Mouse (Mus musculus): ENCODE results near the gene Syt13. TPM values are rescaled to one million over a fixed set of nuclear protein-coding genes. Genes with fewer than 3 reads are reported as not detected.
A peak's percentile ranks its signal among the peaks of the same experiment; 100 is the strongest.

Syt13 gene
- polyA plus RNA-seq, 1 experiment from 2014 or later = 21.8 TPM

DNA sequence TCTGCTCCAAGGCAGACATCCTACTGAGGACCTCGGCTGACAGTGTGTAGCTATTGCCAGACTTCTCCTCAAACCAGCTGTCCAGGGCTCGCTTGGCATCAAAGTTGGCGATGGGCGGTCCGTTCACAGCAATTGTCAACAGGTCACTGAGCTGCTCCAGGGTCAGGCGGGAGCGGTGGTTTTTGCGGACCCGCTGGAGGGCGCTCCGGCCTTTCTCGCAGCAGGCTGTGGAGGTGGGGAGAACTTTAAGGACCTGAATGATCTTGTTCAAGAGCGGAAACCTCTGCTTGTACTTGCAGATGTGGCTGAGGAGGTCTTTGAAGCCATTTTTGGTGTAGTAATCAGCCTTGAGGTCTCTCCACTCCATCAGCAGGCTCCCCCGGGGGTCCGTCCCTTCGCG lies 57.2 kb downstream of the Syt13 start:
- Histone ChIP-seq H3K4me2 (replicated peaks) (no peak overlapping the region), H3K36me3 (peaks cover 29% of the 10 kb centered on the region), H3K9me3 (no peaks in the 10 kb centered on the region), H3K4me3 (no peak overlapping the region), H3K27ac (replicated peaks) (no peak overlapping the region), H3K9ac (replicated peaks) (no peak overlapping the region), H3K4me1 (peaks cover 7% of the 10 kb centered on the region; the same call in 1 of the 2 replicates), H3K27me3 (no peaks in the 10 kb centered on the region)
- ATAC-seq (replicated peaks) = no peak
- 91% methylated on average over 17 of the region's 17 CpGs for WGBS

DNA sequence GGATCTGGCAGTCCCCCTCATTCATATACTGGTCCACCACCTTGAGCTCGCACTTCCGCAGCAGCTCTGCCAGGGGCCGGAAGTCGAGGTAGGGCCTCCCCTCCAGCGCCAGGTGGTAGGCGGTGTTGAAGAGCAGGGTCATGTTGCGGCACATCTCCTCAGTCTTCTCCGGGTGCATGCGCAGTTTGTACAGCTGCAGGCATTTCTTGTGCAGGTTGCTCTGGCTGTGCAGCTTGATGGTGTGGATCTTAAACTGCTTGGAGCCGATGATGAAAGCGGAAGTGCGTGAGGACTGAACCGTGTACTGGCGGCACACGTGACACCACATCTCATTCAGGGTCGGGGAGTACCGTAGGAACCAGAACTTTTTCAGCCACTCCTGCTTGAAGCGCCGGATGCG lies 58.7 kb downstream of the Syt13 start:
- Histone ChIP-seq H3K36me3 (peaks cover 29% of the 10 kb centered on the region), H3K9me3 (no peaks in the 10 kb centered on the region), H3K4me2 (replicated peaks) (no peak overlapping the region), H3K4me1 (no peaks in the 10 kb centered on the region), H3K27ac (replicated peaks) (no peak overlapping the region), H3K9ac (replicated peaks) (no peak overlapping the region), H3K27me3 (no peaks in the 10 kb centered on the region), H3K4me3 (no peak overlapping the region)
- ATAC-seq (replicated peaks) = no peak
- 97% methylated on average over 20 of the region's 20 CpGs for WGBS

DNA sequence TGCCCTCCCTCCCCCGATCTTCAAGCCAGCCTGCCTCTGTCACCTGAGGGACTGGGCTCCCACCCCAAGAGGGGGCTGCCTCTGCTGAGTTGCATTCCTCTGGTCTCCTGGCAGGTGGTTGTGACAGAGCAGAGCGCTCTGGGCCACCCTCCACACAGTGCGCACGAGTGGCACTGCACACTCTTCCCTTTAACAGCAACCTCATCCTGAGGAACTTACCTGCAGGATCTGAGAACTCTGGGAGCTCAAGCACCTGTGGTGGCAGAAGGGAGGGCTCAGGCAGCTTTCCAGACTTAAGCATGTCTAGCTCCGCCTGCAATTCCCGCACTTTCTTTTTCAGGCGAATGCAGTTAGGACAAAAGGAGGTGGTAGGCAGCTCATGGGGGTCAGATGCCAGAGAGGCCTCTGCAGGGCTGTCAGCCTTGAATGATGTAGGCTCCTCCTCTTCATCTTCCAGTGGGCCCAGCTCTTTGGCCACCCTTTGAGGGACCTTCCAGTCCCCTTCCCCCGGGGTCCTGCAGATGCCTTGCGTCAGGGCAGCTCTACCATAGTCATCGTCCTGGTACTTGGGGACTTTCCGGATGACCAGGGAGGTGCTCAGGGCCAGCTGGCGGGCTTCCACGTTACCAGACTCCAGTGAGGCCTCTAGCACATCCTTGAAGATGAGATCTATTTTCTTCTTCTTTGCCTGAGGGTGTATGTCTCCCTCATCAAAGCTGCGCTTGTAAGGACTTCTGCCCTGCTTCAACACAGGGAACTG lies 60.3 kb downstream of the Syt13 start:
- no peak for ATAC-seq (replicated peaks)
- Histone ChIP-seq H3K9me3 (no peaks in the 10 kb centered on the region), H3K4me2 (replicated peaks) (no peak overlapping the region), H3K9ac (replicated peaks) (no peak overlapping the region), H3K36me3 (peaks cover 33% of the 10 kb centered on the region), H3K4me3 (no peak overlapping the region), H3K27me3 (no peaks in the 10 kb centered on the region), H3K4me1 (no peaks in the 10 kb centered on the region), H3K27ac (replicated peaks) (no peak overlapping the region)
- 69% methylated on average over 14 of the region's 14 CpGs for WGBS

DNA sequence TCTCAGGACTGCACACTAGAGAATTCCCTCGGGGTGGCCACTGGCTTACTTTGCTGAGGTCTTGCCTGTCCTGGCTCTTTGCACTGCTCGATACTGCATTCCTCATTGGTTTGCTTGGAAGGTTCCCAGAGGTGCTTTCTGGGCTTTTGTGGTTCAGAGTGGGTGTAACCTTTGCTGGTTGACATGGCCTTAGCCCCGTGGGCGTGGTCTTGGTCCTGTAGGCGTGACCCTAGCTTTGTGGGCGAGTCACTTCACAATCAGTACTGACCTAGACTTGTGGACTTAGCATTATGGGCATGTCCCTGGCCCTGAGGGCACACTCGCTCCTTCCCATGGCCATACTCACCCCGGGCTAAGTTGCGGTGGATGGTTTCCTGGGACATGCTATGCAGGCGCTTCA lies 65.3 kb downstream of the Syt13 start:
- 86% methylated on average over 10 of the region's 10 CpGs for WGBS
- Histone ChIP-seq H3K4me2 (replicated peaks) (no peak overlapping the region), H3K9ac (replicated peaks) (no peak overlapping the region), H3K27me3 (no peaks in the 10 kb centered on the region), H3K36me3 (peaks cover 4% of the 10 kb centered on the region; the same call in 1 of the 2 replicates), H3K27ac (replicated peaks) (no peak overlapping the region), H3K4me1 (no peaks in the 10 kb centered on the region), H3K9me3 (no peaks in the 10 kb centered on the region), H3K4me3 (no peak overlapping the region)
- ATAC-seq (replicated peaks) = no peak

DNA sequence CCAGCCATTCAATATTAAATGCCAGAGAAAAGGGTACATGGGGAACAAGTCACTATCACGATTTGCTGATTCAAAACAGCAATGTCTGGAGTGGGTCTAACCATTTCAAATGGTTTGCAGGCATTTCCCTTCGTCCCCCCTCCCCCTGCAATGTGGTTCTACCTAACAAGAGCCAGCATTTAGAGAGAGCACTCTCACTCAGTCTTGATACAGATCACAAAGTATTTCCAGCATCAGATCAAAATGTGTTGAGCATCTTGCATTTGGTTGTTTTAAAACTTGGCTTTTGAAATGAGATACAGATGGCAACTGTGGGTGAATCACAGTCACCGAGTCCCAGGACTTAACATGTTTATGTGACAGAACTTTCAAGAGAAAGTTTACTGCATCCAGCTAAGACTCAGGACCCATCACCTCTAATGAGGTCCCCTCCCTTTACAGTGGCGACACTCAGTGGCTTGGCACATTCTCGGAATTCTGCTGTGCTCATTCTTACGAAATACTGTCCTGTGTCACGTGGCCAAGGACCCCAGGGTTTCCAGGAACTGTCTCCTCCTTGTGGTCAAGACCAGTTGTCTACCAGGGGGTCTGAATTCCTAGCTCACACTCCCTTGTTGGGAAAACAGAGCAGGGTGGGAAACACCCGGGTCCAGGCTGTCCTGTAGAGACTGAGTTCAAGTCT lies 67.8 kb downstream of the Syt13 start:
- H3K4me1 ChIP-seq = no peaks in the 10 kb centered on the region
- no peak for ATAC-seq (replicated peaks)
- H3K36me3 ChIP-seq = 0 out of 2 replicates have a peak, but pooled peaks cover 4% of the 10 kb centered on the region
- no peak overlapping the region for H3K4me3 ChIP-seq
- no peaks in the 10 kb centered on the region for H3K27me3 ChIP-seq
- WGBS = 84% methylated on average over 8 of the region's 8 CpGs
- H3K4me2 ChIP-seq (replicated peaks) = no peak overlapping the region
- no peak overlapping the region for H3K9ac ChIP-seq (replicated peaks)
- no peaks in the 10 kb centered on the region for H3K9me3 ChIP-seq
- no peak overlapping the region for H3K27ac ChIP-seq (replicated peaks)

DNA sequence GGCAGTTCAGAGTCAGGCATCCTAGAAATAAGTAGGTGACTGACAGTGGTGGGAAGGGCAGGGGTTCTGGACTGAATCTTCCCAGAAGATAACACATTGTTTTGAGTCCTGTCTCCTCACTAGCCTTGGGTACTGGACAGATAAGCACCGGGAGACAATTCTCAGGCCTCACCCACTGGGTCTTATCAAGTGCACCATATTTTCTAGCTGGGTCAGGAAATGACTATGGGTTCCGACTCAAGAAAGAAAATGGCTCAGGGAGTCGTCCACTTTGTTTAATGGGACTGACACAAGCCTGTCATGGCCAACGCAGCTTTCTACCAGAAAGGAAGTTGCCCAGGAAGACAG lies 68.3 kb downstream of the Syt13 start:
- ATAC-seq (replicated peaks) = no peak
- peaks cover 5% of the 10 kb centered on the region for H3K4me1 ChIP-seq
- WGBS = 89% methylated on average over 4 of the region's 4 CpGs
- 0 out of 2 replicates have a peak, but pooled peaks cover 4% of the 10 kb centered on the region for H3K36me3 ChIP-seq
- H3K4me3 ChIP-seq = no peak overlapping the region
- no peak overlapping the region for H3K4me2 ChIP-seq (replicated peaks)
- no peak overlapping the region for H3K27ac ChIP-seq (replicated peaks)
- H3K9ac ChIP-seq (replicated peaks) = no peak overlapping the region
- no peaks in the 10 kb centered on the region for H3K9me3 ChIP-seq
- H3K27me3 ChIP-seq = no peaks in the 10 kb centered on the region

DNA sequence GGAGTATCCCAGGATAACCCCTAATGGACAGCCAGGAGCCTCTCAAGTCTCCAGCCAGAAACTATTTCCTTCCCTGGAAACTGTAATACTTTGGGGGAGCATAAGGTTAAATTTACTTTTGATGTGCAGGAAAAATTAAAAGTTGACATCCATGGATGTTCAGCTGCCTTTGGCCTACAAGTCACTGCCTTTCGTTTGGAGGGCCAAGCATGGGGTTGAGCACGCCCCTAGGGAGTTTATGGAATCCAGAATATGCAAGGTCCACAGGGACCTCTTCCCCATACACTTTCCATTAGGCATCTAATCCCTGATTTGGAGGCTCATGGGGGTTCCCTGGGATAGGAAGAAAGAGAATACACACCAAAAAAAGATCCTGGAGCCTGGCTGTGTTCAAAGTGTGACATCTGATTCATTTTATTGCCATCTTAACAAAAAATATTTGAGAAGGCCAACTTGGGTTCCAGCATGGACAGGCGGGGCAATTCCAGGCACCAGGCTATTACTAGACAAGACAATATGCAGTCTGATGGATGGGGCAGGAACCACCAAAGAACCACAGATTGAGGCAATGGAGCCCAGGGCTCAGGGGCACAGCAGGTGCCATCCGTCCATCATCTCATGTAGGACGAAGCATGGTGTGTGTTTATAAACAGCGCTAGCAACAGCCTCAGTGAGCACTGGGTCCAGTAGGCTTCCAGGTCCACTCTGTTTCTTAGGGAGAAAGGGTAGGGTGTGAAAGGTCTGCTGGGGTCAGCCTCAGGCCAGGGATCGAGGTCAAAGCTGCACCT lies 69.6 kb downstream of the Syt13 start:
- Histone ChIP-seq H3K4me1 (peaks cover 10% of the 10 kb centered on the region), H3K36me3 (0 out of 2 replicates have a peak, but pooled peaks cover 4% of the 10 kb centered on the region), H3K27me3 (no peaks in the 10 kb centered on the region), H3K4me3 (no peak overlapping the region), H3K4me2 (replicated peaks) (no peak overlapping the region), H3K9me3 (no peaks in the 10 kb centered on the region), H3K9ac (replicated peaks) (no peak overlapping the region), H3K27ac (replicated peaks) (no peak overlapping the region)
- 89% methylated on average over 7 of the region's 7 CpGs for WGBS
- ATAC-seq (replicated peaks) = no peak

DNA sequence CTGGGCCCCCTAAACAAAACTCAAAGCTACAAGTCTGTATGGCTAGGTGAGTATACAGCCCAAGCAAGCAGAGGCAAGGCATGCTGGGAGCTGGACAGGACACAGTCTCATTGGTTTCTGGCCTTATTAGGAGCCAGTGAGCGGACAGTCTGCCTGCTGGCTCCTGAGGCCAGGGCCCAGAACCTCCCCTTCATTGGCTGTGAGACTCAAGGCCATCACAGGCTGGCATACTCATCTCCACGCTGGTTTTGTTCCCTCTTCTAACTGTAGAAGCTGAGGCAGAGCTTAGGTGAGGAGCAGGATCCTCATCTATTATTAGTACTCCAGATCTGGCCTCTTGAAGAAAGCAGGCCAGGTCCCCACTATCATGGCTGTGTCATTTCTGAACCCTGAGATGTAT lies 70.3 kb downstream of the Syt13 start:
- Histone ChIP-seq H3K36me3 (no peaks in the 10 kb centered on the region), H3K4me2 (replicated peaks) (no peak overlapping the region), H3K27me3 (no peaks in the 10 kb centered on the region), H3K9ac (replicated peaks) (no peak overlapping the region), H3K4me3 (no peak overlapping the region), H3K27ac (replicated peaks) (no peak overlapping the region), H3K4me1 (peaks cover 10% of the 10 kb centered on the region), H3K9me3 (no peaks in the 10 kb centered on the region)
- 96% methylated on average over 2 of the region's 2 CpGs for WGBS
- ATAC-seq (replicated peaks) = no peak

DNA sequence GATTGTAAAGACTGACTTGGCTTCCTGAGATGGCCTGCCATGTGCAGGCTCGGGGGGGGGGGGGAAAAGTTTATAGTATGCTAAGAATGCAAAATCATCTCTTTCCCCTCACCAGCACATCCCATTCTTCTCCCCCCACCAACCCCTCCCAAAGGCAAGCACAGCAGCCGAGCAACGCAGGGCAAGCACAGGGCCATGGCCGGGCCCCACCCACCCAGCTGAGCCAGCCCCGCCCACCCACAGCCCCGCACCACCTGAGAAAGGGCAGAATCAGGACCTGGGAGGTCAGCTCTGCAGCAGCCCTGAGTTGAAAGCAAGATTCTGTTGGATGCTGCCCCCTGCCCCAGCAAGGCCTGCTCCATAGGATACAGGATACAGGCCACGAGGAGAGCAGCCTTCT lies 70.7 kb downstream of the Syt13 start:
- no peak overlapping the region for H3K9ac ChIP-seq (replicated peaks)
- peaks cover 10% of the 10 kb centered on the region for H3K4me1 ChIP-seq
- no peaks in the 10 kb centered on the region for H3K36me3 ChIP-seq
- no peak for ATAC-seq (replicated peaks)
- no peaks in the 10 kb centered on the region for H3K9me3 ChIP-seq
- H3K27ac ChIP-seq (replicated peaks) = no peak overlapping the region
- 64% methylated on average over 7 of the region's 7 CpGs for WGBS
- no peak overlapping the region for H3K4me2 ChIP-seq (replicated peaks)
- no peaks in the 10 kb centered on the region for H3K27me3 ChIP-seq
- no peak overlapping the region for H3K4me3 ChIP-seq

DNA sequence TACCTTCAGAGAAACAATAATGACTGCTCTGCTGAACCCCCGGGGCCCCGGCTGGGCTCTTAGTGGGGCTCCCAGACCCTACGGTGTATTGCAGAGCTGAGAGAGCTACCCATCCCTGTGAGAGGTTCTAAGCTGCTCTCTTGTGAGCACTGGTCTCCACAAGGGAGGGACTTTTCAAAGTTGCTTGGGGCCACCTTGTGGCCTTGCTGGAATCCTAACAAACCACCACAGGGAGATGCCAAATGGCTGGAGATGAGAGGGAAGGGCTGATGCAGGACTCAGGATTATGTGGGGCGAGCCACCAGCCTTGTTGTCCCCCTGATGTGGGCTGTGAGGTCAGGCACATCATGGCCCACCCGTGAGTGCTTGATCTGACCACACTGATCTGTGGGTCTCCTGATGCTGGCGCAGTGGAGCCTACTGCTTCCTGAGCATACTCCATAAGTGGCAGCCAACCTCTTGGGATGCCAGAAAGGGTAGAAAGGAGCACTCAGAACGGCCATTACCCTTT lies 72.3 kb downstream of the Syt13 start:
- Histone ChIP-seq H3K27me3 (no peaks in the 10 kb centered on the region), H3K4me1 (peaks cover 10% of the 10 kb centered on the region), H3K4me2 (replicated peaks) (no peak overlapping the region), H3K36me3 (no peaks in the 10 kb centered on the region), H3K27ac (replicated peaks) (no peak overlapping the region), H3K4me3 (no peak overlapping the region), H3K9me3 (no peaks in the 10 kb centered on the region), H3K9ac (replicated peaks) (no peak overlapping the region)
- 83% methylated on average over 7 of the region's 7 CpGs for WGBS
- no peak for ATAC-seq (replicated peaks)

DNA sequence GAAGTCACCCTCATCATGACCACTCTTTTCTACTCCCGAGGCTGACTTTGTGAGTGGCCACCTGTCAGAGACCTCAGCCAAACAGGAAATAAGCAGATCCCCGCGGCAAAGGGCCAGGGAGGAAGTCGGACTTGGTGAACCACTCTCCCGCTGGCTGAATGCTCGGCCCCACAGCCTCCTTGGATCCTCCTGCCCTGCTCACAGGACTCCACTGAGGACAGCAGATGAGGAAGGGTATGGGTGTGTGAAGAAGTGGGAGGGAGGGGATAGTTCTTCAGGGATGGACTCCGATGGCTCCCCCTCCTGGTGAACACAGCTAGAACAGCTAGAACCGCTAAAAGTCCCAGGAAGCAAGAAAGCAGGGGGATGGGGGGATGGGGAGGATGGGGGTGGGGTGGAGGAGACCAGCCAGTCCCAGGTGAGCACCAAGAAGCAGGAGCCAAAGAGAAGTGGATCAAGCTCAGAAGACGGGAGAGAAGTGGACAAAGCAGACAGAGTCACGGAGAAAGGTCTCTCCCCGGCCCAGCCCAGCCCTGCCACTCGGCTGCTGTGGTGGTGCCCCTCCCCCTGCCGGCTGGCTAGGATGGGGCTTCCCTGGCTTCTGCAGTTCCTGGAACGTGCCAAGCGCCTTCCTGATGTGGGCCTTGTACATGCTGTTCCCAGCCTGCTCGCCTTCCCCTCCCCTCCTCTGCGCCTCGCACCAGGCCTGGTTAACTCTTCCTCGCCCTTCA lies 73.2 kb downstream of the Syt13 start:
- Histone ChIP-seq H3K4me3 (no peak overlapping the region), H3K9ac (replicated peaks) (no peak overlapping the region), H3K27me3 (no peaks in the 10 kb centered on the region), H3K9me3 (no peaks in the 10 kb centered on the region), H3K27ac (replicated peaks) (peak overlapping the region; percentile 38; the same call in 1 of the 2 replicates), H3K36me3 (peaks cover 6% of the 10 kb centered on the region; the same call in 1 of the 2 replicates), H3K4me1 (peaks cover 10% of the 10 kb centered on the region), H3K4me2 (replicated peaks) (no peak overlapping the region)
- peak; percentile 85 for ATAC-seq (replicated peaks)
- WGBS = 19% methylated on average over 19 of the region's 19 CpGs
